Mouse (Mus musculus) kidney, adult 2 months (tissue): ENCODE measurements around the gene Olfr1157. TPM values are rescaled to one million over a fixed set of nuclear protein-coding genes. Genes with fewer than 3 reads are reported as not detected.

Experiments used
- DNase-seq: peaks from one replicate; pipeline ENCODE4 v3.0.0; 2021
- H3K27ac ChIP-seq: fragments of 200-500 bp; 2 replicates; pipeline ENCODE4 v1.5.1; 2012; ENCODE audit warnings: low read depth, low read length, control low read depth, inconsistent platforms; ENCODE audit not compliant: insufficient read depth
- H3K27me3 ChIP-seq: fragments of 200-500 bp; replicated peaks from 2 replicates; pipeline ENCODE4 v1.6.1; 2012; ENCODE audit warnings: mild to moderate bottlenecking, moderate library complexity, low read length, inconsistent platforms; ENCODE audit not compliant: control insufficient read depth, insufficient read depth
- H3K36me3 ChIP-seq: fragments of 200-500 bp; 2 replicates; pipeline ENCODE4 v1.6.1; 2012; ENCODE audit warnings: mild to moderate bottlenecking, moderate library complexity, low read length, inconsistent platforms; ENCODE audit not compliant: control insufficient read depth, insufficient read depth
- H3K4me1 ChIP-seq: fragments of 200-500 bp; 2 replicates; pipeline ENCODE4 v1.6.1; 2011; ENCODE audit warnings: low read length; ENCODE audit not compliant: control insufficient read depth, insufficient read depth
- H3K4me3 ChIP-seq: fragments of 200-500 bp; 2 replicates; pipeline ENCODE4 v1.5.1; 2011; ENCODE audit warnings: mild to moderate bottlenecking, low read depth, low read length, control low read depth; ENCODE audit not compliant: insufficient read depth
- CTCF ChIP-seq: fragments of 200-500 bp; conservative IDR thresholded peaks from 2 replicates; pipeline ENCODE4 v1.5.1; 2011; ENCODE audit warnings: low read depth, mild to moderate bottlenecking, control low read depth, low read length, moderate library complexity, mixed read lengths; ENCODE audit not compliant: insufficient read depth, insufficient read length
- POLR2A ChIP-seq: fragments of 200-500 bp; IDR thresholded peaks from one replicate; pipeline ENCODE4 v1.6.1; 2011; ENCODE audit warnings: low read depth, low read length, control low read depth
- WGBS: fragments of 180-500 bp; shearing (Covaris S2); methylation state at CpG from one replicate; pipeline ENCODE4 v1.1.7; 2018; 5-methylcytosine and 5-hydroxymethylcytosine counted together
- polyA plus RNA-seq: library from polyadenylated mRNA; depleted of rRNA; stranded (reverse); fragments of >200 nt; gene quantifications from 2 replicates; pipeline ENCODE4 v1.2.3, GENCODE M21; 2012; rRNA removed

The Olfr1157 gene
- not detected in 2 replicates for polyA plus RNA-seq

DNA sequence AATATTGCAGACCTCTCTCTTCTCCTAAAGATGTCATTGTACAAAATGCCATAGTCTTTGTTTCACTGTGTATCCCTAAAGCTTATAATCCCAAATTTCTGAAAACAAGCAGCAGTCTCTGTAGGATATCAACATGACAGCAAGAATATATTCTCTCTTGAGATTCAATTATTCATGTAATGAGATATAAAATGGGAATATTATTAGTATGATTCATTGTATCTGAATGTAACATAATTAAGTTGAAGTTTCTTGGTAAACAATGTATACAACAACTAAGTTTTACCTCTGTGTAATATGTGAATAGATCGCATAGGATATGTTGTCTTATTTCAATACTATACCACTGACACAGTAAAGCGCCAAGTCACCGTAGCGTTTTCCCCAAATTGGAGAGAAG lies at the start of gene Olfr1157:
Olfr1157 (minus strand) TSS at position 101 of the 400 bp plus-strand sequence.
- DNase-seq, result no peak
- H3K27me3 ChIP-seq, result no peaks in the 10 kb centered on the region
- no peak within 1 kb of the TSS for H3K4me3 ChIP-seq
- TF ChIP-seq POLR2A (no peak), CTCF (no peak)
- 94% methylated on average over 4 of the region's 4 CpGs for WGBS
- H3K36me3 ChIP-seq, result no peaks in the 10 kb centered on the region
- no peak within 1 kb of the TSS for H3K27ac ChIP-seq
- no peaks in the 10 kb centered on the region for H3K4me1 ChIP-seq

DNA sequence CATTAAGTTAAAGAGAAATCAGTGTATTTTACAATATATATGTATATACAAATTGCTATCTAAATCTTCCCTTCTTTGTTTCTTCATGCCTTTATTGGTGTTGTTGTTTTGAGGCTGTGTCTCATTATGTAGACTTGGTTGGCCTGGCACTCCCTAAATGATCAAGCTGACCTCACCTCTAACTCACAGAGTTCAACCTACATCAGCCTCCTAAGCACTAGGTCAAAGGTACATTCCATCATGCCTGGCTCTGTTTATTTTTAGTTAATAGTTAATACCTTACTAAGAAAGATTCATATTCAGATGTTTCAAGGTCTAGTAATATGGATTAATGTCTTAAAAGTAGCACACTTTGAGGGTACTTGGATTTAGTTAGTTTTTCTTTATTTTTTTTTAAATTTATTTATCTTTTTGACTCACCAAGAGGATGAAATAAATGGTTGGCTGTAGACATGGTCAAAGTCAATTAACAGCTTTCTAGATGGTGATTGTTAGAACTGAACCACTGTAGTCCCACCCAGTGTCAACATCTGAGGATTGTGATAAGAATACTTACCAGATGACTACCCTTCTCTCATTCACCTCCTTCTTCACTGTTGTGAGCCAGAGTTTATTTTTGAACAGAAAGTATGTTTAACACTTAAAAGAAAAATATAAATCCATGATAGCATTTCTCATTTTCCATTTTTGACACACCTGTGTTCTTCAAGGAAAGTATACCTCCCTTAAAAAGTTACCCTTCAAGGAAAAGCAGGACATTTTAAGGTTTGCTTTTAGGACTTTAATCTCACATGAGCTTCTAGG lies 39.6 kb upstream of the Olfr1157 start, which contains the start of gene Olfr1160:
Olfr1160 (minus strand) TSS at position 754 of the 804 bp plus-strand sequence.
- peak; percentile 6 for DNase-seq
- no peak for TF ChIP-seq CTCF
- TF ChIP-seq POLR2A, result no peak
- Histone ChIP-seq H3K4me3 (no peak within 1 kb of the TSS), H3K36me3 (no peaks in the 10 kb centered on the region), H3K4me1 (no peaks in the 10 kb centered on the region), H3K27me3 (no peaks in the 10 kb centered on the region), H3K27ac (no peak within 1 kb of the TSS)

DNA sequence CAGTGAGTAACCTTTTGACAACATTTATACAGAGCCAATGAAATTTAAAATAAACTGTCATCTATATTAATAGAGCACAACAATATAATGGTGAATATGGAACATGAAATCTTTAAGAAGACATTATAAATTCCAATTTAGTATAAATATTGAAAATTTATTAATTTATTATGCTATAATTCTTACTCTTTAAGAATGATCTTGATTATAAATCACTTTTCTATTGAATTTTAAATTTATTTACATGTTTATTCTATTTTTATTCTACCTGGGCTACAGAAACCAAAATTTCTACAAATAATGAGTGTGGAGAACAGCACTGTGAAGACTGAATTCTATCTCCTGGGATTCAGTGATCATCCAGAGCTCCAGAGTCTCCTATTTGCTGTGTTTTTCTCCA lies 21.7 kb upstream of the Olfr1157 start, which contains the start of gene Olfr1158:
Olfr1158 (plus strand) TSS at position 301 of the 400 bp plus-strand sequence.
- no peak for DNase-seq
- no peaks in the 10 kb centered on the region for H3K27me3 ChIP-seq
- H3K27ac ChIP-seq, result no peak within 1 kb of the TSS
- no peaks in the 10 kb centered on the region for H3K4me1 ChIP-seq
- H3K4me3 ChIP-seq, result no peak within 1 kb of the TSS
- no peaks in the 10 kb centered on the region for H3K36me3 ChIP-seq
- TF ChIP-seq POLR2A (no peak), CTCF (no peak)

DNA sequence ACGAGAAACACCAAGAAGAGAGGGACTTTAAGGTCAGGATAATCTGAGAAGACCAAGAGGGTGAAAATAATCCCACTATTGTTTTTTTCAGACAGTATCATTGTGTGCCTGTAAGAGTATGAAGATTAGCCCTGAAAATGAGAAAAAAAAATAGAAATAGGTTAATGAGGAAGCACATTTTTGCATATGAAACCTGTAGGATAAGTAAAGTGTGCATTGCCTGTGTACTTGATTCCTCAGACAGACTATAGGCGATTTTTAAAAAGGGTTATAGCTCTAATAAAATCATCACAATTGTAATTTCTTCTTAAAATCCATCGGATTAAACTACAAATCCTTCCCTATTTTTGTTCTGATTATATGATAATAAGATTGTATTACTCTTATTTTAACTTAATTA lies 6.5 kb upstream of the Olfr1157 start, which contains the start of gene Olfr74:
Olfr74 (minus strand) TSS at position 101 of the 400 bp plus-strand sequence.
- Histone ChIP-seq H3K4me1 (no peaks in the 10 kb centered on the region), H3K4me3 (no peak within 1 kb of the TSS), H3K27me3 (no peaks in the 10 kb centered on the region), H3K27ac (no peak within 1 kb of the TSS), H3K36me3 (no peaks in the 10 kb centered on the region)
- DNase-seq, result no peak
- TF ChIP-seq CTCF (no peak), POLR2A (no peak)
- WGBS, result 66% methylated on average over 3 of the region's 3 CpGs

DNA sequence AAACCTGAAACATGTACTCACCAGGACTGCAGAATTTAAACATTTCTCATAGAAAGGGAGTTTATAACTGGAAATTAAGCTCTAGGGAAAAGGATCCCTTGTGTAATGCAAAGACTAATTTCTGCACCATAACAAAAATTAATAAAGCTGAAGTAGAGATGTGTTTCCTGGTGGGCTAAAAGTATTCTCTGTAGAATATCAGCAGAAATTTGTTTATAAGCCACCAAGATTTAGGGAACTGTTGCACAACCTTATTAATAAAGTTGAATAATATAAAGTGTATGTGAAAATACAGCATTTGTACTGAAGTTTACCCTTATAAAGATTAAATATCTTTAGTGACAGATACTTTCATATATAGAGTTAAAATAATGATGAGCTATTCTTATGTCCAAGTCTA lies 15.1 kb downstream of the Olfr1157 start, which contains the start of gene Olfr1156:
Olfr1156 (minus strand) TSS at position 101 of the 400 bp plus-strand sequence.
- no peak for DNase-seq
- no peak for TF ChIP-seq POLR2A
- Histone ChIP-seq H3K27ac (no peak within 1 kb of the TSS), H3K4me1 (no peaks in the 10 kb centered on the region), H3K36me3 (no peaks in the 10 kb centered on the region), H3K27me3 (no peaks in the 10 kb centered on the region), H3K4me3 (no peak within 1 kb of the TSS)

DNA sequence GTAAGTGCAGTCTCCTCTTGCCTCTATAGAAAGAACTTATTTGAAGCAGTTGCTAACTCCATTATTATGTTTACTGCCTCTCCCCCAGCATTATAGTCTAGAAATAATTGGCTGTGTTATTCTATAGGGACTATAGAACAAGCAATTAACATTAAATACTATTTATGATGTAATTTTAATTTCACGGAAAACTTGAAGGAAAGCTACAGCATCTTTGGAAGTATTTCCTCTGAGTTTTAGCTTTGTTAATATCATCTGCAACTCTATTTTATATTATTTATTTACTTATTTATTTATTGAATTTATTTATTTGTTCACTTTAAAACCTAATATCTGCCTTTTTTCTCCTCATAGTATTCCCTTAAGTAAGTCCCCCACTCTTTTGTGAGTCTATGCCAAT lies 23.1 kb downstream of the Olfr1157 start, which contains the start of gene Olfr1155:
Olfr1155 (minus strand) TSS at position 101 of the 400 bp plus-strand sequence.
- no peaks in the 10 kb centered on the region for H3K36me3 ChIP-seq
- no peaks in the 10 kb centered on the region for H3K4me1 ChIP-seq
- H3K4me3 ChIP-seq, result no peak within 1 kb of the TSS
- H3K27me3 ChIP-seq, result no peaks in the 10 kb centered on the region
- WGBS, result 91% methylated on average over 1 of the region's 1 CpGs
- no peak for TF ChIP-seq CTCF
- no peak within 1 kb of the TSS for H3K27ac ChIP-seq
- DNase-seq, result no peak

Other genes starting within 250 kb of the Olfr1157 start
- not detected in 2 replicates for gene Olfr1138, start 228.3 kb downstream of the Olfr1157 start, polyA plus RNA-seq
- not detected in 2 replicates for gene Olfr1140, start 224.5 kb downstream of the Olfr1157 start, polyA plus RNA-seq
- gene Olfr1141, start 214.3 kb downstream of the Olfr1157 start, polyA plus RNA-seq, result not detected in 2 replicates
- gene Olfr152, start 188.8 kb downstream of the Olfr1157 start, polyA plus RNA-seq, result not detected in 2 replicates
- not detected in 2 replicates for gene Olfr1143, start 167.7 kb downstream of the Olfr1157 start, polyA plus RNA-seq
- gene Olfr1145, start 158.5 kb downstream of the Olfr1157 start, polyA plus RNA-seq, result not detected in 2 replicates
- not detected in 2 replicates for gene Olfr1148, start 137.8 kb downstream of the Olfr1157 start, polyA plus RNA-seq
- not detected in 2 replicates for gene Olfr1150-ps1, start 124.3 kb downstream of the Olfr1157 start, polyA plus RNA-seq
- not detected in 2 replicates for gene Olfr1151, start 112.4 kb downstream of the Olfr1157 start, polyA plus RNA-seq
- not detected in 2 replicates for gene Olfr1152, start 101.8 kb downstream of the Olfr1157 start, polyA plus RNA-seq
- not detected in 2 replicates for gene Olfr1153, start 73.3 kb downstream of the Olfr1157 start, polyA plus RNA-seq
- not detected in 2 replicates for gene Olfr1154, start 63.1 kb downstream of the Olfr1157 start, polyA plus RNA-seq
- gene Olfr1155, start 23.2 kb downstream of the Olfr1157 start, polyA plus RNA-seq, result not detected in 2 replicates
- gene Olfr1156, start 15.2 kb downstream of the Olfr1157 start, polyA plus RNA-seq, result not detected in 2 replicates
- not detected in 2 replicates for gene Olfr74, start 6.4 kb upstream of the Olfr1157 start, polyA plus RNA-seq
- gene Olfr1158, start 21.8 kb upstream of the Olfr1157 start, polyA plus RNA-seq, result not detected in 2 replicates
- not detected in 2 replicates for gene Olfr1160, start 40.0 kb upstream of the Olfr1157 start, polyA plus RNA-seq
- gene Olfr1161, start 54.5 kb upstream of the Olfr1157 start, polyA plus RNA-seq, result not detected in 2 replicates
- not detected in 2 replicates for gene Olfr73, start 69.4 kb upstream of the Olfr1157 start, polyA plus RNA-seq
- gene Olfr1162, start 82.8 kb upstream of the Olfr1157 start, polyA plus RNA-seq, result not detected in 2 replicates
- not detected in 2 replicates for gene Olfr1163, start 103.5 kb upstream of the Olfr1157 start, polyA plus RNA-seq
- gene Olfr1164, start 125.7 kb upstream of the Olfr1157 start, polyA plus RNA-seq, result not detected in 2 replicates
- gene Olfr1166, start 160.0 kb upstream of the Olfr1157 start, polyA plus RNA-seq, result not detected in 2 replicates
- not detected in 2 replicates for gene Olfr1167, start 186.9 kb upstream of the Olfr1157 start, polyA plus RNA-seq
- gene Olfr1168, start 213.6 kb upstream of the Olfr1157 start, polyA plus RNA-seq, result not detected in 2 replicates